Mouse (Mus musculus) heart, embryonic 13.5 days (tissue): ENCODE data around the gene Klhl29. TPM values are rescaled to one million over a fixed set of nuclear protein-coding genes. Genes with fewer than 3 reads are reported as not detected.

Experiments
- ATAC-seq: fragments of 200-750 bp; cut with Nextera tagmentation; 2 replicates; pipeline ENCODE4 v1.8.0; 2017; ENCODE audit warnings: moderate TSS enrichment; ENCODE audit not compliant: insufficient number of reproducible peaks, low FRiP score, low TSS enrichment; ENCODE audit errors: extremely low read depth
- H3K27ac ChIP-seq: fragments of 300-500 bp; sonication (generic); replicated peaks from 2 replicates; pipeline ENCODE4 v1.5.1; 2015; ENCODE audit warnings: moderate library complexity, mild to moderate bottlenecking, inconsistent platforms
- H3K27me3 ChIP-seq: fragments of 300-500 bp; sonication (generic); replicated peaks from 2 replicates; pipeline ENCODE4 v1.6.1; 2015; ENCODE audit warnings: mild to moderate bottlenecking, inconsistent platforms
- H3K36me3 ChIP-seq: fragments of 300-500 bp; sonication (generic); 2 replicates; pipeline ENCODE4 v1.6.1; 2015; ENCODE audit warnings: mild to moderate bottlenecking, inconsistent platforms
- H3K4me1 ChIP-seq: fragments of 300-500 bp; sonication (generic); 2 replicates; pipeline ENCODE4 v1.6.1; 2015; ENCODE audit warnings: inconsistent platforms
- H3K4me2 ChIP-seq: fragments of 300-500 bp; sonication (generic); 2 replicates; pipeline ENCODE4 v1.6.1; 2015; ENCODE audit warnings: inconsistent platforms, mild to moderate bottlenecking, moderate library complexity
- H3K4me3 ChIP-seq: fragments of 300-500 bp; sonication (generic); 2 replicates; pipeline ENCODE4 v1.5.1; 2015; ENCODE audit warnings: moderate library complexity, mild to moderate bottlenecking, inconsistent platforms
- H3K9ac ChIP-seq: fragments of 300-500 bp; sonication (generic); 2 replicates; pipeline ENCODE4 v1.6.1; 2015; ENCODE audit warnings: inconsistent platforms, mild to moderate bottlenecking, moderate library complexity
- H3K9me3 ChIP-seq: fragments of 300-500 bp; sonication (generic); 2 replicates; pipeline ENCODE4 v1.6.1; 2016; ENCODE audit warnings: inconsistent platforms
- WGBS: fragments of 180-500 bp; shearing (Covaris S2); methylation state at CpG from one replicate; pipeline ENCODE4 v1.1.7; 2015; ENCODE audit warnings: mixed read lengths; 5-methylcytosine and 5-hydroxymethylcytosine counted together
- polyA plus RNA-seq: library from polyadenylated mRNA; unstranded; fragments of >200 nt; fragmentation: Nextera tagmentation; extraction: Ambion mirVana; gene quantifications from 2 replicates; pipeline ENCODE4 v1.2.1, GENCODE M21; 2015

The Klhl29 gene
- polyA plus RNA-seq, 1 experiment from 2014 or later, result 0.29 TPM

DNA sequence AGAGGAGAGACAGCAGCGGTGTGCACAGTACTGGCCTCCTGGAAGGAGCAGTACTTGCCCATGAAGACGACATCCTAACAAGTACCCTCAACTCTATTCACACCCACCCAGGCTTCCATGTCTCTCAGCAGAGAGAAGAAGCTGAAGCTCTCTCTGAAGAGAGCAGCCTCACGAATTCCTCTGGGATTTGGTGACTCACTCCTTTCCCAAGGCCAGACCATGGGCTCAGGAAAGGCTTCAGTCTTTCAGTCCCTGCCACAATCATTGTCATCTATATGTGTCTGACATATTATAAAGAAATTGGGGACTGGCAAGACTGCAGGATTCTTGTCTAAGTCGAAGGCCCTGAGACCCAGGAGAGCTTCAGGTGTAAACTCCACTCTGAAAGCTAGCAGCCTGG is 213.9 kb downstream of the Klhl29 start:
- Histone ChIP-seq H3K4me3 (no peak overlapping the region), H3K36me3 (no peaks in the 10 kb centered on the region), H3K27ac (no peak overlapping the region), H3K9ac (no peak overlapping the region), H3K4me2 (no peak overlapping the region), H3K4me1 (peaks cover 14% of the 10 kb centered on the region), H3K9me3 (no peaks in the 10 kb centered on the region), H3K27me3 (no peaks in the 10 kb centered on the region)
- WGBS, result 73% methylated on average over 4 of the region's 4 CpGs
- no peak for ATAC-seq

DNA sequence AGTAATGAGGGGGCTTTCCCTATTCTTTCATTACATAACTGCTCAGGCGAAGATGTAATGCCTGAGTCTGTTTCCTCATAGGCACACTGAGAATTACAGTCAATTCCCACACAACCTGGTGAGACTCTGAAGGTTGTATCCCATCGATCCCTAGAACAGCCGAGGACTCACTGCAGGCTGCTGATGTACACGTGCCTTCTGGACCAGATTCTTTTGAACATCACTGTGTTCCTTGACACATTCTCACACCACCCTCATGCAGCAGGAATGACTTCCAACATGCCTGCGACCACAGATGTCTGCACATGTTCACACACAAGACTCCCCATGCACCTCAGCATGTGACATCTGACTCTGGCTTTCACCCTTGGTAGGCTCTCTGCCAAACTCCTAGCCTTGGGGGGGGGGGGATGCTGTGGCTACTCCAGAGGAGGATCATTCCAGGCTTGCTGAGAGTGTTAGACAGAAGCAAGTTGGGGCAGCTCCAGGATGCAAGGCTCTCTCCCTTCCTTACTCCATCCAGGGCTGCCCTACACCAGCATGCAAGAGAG is 217.5 kb downstream of the Klhl29 start:
- Histone ChIP-seq H3K4me3 (no peak overlapping the region), H3K27ac (no peak overlapping the region), H3K27me3 (no peaks in the 10 kb centered on the region), H3K9me3 (no peaks in the 10 kb centered on the region), H3K4me2 (no peak overlapping the region), H3K4me1 (no peaks in the 10 kb centered on the region), H3K36me3 (no peaks in the 10 kb centered on the region), H3K9ac (no peak overlapping the region)
- ATAC-seq, result no peak
- 72% methylated on average over 5 of the region's 5 CpGs for WGBS

DNA sequence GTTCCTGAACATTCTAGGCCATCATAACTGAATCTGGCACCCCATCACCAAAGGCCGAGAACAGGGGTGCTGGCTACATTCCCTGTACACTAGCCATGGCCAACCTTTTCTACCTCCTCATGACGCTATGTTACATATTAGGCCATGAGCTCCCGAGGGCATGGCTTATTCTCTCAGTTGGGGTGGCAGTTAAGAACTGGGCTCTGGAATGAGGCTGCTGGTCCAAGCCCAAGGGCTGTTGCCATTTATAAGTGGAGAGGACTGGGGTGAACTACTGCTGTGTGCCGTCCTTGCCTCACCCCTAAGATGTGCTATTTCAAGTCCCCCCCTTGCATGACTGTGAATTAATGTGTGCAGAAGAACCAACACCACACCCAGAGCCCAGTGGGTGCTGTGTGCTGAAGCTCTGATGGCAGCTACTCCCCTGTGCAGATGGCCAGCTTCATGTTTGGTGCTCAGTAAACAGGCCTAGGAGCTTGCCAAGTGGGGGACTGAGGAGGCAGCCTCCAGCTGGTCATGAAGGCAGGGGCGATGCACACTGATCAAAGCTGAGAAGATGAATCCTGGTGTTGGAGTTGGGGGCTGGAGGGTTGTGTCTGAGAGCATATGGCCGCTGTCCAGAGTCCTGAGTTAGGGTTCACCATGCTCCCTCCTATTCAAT is 218.3 kb downstream of the Klhl29 start:
- H3K4me1 ChIP-seq, result no peaks in the 10 kb centered on the region
- no peak overlapping the region for H3K4me2 ChIP-seq
- no peaks in the 10 kb centered on the region for H3K36me3 ChIP-seq
- H3K9me3 ChIP-seq, result no peaks in the 10 kb centered on the region
- ATAC-seq, result no peak
- no peak overlapping the region for H3K27ac ChIP-seq
- no peak overlapping the region for H3K9ac ChIP-seq
- 78% methylated on average over 6 of the region's 6 CpGs for WGBS
- H3K27me3 ChIP-seq, result no peaks in the 10 kb centered on the region
- H3K4me3 ChIP-seq, result no peak overlapping the region

DNA sequence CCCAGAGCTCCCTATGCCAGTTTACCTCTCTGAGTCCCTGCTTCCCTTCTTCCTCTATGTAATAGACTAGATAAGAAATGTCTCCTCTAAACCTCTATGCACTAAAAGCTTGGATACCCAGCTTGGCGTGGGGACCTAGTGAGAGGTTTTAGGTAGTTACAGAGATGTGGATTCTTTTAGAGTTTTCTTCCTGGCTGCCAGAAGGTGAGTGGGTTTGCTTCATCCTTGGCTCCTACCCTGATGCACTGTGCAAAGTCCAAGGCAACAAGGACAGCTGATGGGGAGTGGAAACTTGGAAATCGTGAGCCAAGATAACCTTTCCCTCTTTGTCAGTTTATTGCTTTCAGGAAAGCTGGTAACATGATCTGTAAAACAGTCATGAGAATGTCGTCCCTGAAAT is 220.3 kb downstream of the Klhl29 start:
- no peak for ATAC-seq
- 56% methylated on average over 3 of the region's 3 CpGs for WGBS
- Histone ChIP-seq H3K4me2 (no peak overlapping the region), H3K4me3 (no peak overlapping the region), H3K4me1 (no peaks in the 10 kb centered on the region), H3K9me3 (no peaks in the 10 kb centered on the region), H3K27ac (no peak overlapping the region), H3K9ac (no peak overlapping the region), H3K27me3 (no peaks in the 10 kb centered on the region), H3K36me3 (no peaks in the 10 kb centered on the region)

DNA sequence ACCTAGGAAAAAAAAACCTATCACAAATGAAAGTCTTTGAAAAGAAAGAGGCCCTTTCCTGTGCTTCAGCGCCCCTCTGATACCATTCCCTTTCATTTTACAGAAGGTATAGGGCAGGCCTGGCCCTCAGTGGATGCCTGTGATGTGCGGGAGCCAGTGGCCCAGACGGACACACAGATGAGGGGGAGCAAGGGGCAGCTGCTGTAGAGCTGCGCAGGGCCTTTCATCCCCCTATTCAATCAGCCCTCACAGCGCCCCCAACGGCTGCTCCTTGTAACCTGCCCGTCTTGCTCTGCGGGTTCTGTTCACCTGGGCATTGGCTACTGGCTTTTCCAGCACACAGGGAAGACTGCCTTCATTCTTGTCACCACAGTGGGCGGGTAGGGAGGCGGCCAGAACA is 223.6 kb downstream of the Klhl29 start:
- Histone ChIP-seq H3K4me3 (no peak overlapping the region), H3K4me2 (no peak overlapping the region), H3K36me3 (no peaks in the 10 kb centered on the region), H3K9ac (no peak overlapping the region), H3K27ac (no peak overlapping the region), H3K27me3 (no peaks in the 10 kb centered on the region), H3K9me3 (no peaks in the 10 kb centered on the region), H3K4me1 (no peaks in the 10 kb centered on the region)
- no peak for ATAC-seq
- WGBS, result 31% methylated on average over 10 of the region's 10 CpGs

DNA sequence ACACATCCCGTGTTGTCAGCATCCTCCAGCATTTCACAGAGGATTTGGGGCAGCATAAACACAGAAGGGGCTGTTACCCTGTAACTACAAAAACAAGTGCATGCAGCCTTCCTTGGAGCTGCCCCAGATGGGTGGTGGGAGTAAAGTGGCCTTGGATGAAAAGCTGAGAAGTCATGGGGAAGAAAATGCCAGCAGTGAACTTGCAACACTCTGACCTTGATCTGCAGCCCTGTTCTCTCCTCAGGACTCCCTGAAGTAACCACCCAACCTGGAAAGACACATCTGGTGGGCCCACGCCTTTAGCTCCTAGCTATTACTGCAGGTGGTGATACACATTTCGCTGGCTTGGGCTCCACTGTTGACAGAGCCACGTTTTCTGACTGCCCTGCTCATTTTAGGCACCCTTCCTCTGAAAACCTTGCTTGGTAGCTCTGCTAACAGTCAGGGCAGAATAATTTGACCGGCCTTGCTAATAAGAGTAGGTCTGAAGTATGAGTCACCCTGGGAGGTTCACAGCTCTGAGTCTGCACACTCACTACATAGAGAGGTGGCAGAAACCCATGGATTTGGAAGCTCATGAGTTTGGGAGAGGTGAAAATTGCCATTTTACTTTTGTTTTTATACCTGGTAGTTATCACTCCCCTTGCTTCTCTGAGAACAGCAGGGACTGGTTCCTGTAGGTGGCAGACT is 228.0 kb downstream of the Klhl29 start:
- H3K4me2 ChIP-seq, result no peak overlapping the region
- no peaks in the 10 kb centered on the region for H3K36me3 ChIP-seq
- no peaks in the 10 kb centered on the region for H3K4me1 ChIP-seq
- H3K27me3 ChIP-seq, result no peaks in the 10 kb centered on the region
- WGBS, result 65% methylated on average over 5 of the region's 5 CpGs
- no peaks in the 10 kb centered on the region for H3K9me3 ChIP-seq
- no peak overlapping the region for H3K4me3 ChIP-seq
- no peak for ATAC-seq
- H3K9ac ChIP-seq, result no peak overlapping the region
- no peak overlapping the region for H3K27ac ChIP-seq

DNA sequence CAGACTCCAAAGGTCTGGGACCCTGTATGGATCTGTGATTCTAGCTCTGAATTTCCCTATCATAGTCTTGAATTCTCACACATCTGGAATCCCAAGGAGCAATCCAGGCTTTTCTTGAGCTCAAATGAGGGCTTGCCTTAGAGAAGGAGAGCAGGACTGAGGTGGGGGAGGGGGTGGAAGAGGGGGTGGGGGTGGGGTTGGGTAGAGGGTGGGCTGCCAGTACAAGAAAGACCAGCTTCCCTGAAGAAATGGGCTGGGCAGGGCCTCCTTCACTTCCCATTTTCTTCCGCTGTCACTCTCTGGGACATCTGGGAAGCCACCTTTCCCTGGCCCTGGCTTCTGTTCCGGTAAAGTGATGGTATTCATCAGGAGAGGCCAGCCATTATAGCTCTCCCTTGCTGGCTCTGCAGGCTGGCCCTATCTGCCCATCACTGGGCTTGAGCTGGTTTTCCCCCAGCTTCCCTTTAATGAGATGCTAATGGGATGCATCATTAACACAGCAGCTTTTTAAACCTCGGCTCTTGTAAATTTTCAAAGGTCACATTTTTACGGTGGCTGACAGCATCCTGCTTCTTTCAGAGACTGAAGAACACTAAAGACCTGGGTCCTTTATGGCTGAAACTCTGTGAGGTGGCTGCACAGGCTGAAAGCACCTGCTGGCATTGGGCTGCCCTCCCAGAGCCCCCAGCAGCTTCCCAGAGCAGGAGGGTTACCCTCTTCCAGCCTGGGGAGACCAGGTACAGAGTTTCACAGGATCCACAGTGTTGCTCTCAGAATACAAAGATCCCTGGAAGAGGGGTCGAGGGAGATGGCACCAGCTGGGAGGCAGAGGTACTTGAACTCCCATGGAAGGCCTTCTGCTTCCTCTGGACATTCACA is 231.3 kb downstream of the Klhl29 start:
- WGBS, result 55% methylated on average over 5 of the region's 5 CpGs
- no peak for ATAC-seq
- no peaks in the 10 kb centered on the region for H3K36me3 ChIP-seq
- H3K27ac ChIP-seq, result no peak overlapping the region
- H3K9ac ChIP-seq, result no peak overlapping the region
- no peaks in the 10 kb centered on the region for H3K9me3 ChIP-seq
- H3K4me2 ChIP-seq, result no peak overlapping the region
- no peaks in the 10 kb centered on the region for H3K4me1 ChIP-seq
- no peak overlapping the region for H3K4me3 ChIP-seq
- H3K27me3 ChIP-seq, result no peaks in the 10 kb centered on the region

DNA sequence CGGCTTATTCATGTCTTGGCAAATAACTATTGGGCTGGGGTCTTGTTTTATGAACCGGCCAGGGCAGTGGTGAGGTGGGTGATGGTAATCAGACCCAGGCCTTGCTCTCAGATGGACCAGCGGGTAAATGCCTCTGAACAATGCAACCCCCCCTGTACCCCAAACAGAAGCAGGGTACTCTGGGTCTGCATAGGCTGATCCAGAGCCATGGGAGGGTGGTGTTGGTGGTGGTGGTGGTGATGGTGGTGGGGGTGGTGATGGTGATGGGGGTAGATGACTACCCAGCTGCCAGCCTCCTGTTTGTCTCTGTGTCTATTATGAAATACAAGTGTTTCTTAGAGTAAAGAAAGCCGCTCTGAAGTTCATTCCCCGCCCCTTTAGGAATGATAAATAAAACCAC is 232.3 kb downstream of the Klhl29 start:
- H3K4me3 ChIP-seq, result no peak overlapping the region
- no peaks in the 10 kb centered on the region for H3K4me1 ChIP-seq
- 73% methylated on average over 5 of the region's 5 CpGs for WGBS
- H3K9me3 ChIP-seq, result no peaks in the 10 kb centered on the region
- ATAC-seq, result no peak
- no peak overlapping the region for H3K27ac ChIP-seq
- H3K27me3 ChIP-seq, result no peaks in the 10 kb centered on the region
- no peaks in the 10 kb centered on the region for H3K36me3 ChIP-seq
- H3K9ac ChIP-seq, result no peak overlapping the region
- H3K4me2 ChIP-seq, result no peak overlapping the region

DNA sequence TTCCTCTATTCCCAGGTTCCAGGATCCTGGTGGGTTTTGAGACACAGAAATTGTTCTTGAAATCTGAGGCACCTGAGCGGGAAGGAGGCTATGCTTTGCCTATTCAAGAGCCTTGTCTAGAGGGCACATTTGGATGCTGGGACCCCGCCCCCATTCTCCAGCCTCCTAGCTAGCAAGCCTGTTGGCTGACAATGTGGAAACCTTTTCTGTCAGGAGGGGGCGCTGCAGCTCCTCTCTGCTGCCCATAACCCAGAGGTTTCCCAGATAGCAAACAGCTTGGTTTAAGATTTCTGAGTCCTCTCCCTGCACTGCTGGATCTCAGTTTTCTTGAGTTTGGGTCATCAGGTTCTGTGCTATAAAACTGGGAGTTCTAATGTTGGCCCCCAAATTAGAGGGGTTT is 232.7 kb downstream of the Klhl29 start:
- Histone ChIP-seq H3K4me3 (no peak overlapping the region), H3K36me3 (no peaks in the 10 kb centered on the region), H3K27ac (no peak overlapping the region), H3K4me1 (no peaks in the 10 kb centered on the region), H3K4me2 (no peak overlapping the region), H3K27me3 (no peaks in the 10 kb centered on the region), H3K9ac (no peak overlapping the region), H3K9me3 (no peaks in the 10 kb centered on the region)
- ATAC-seq, result no peak
- WGBS, result 13% methylated on average over 3 of the region's 3 CpGs

DNA sequence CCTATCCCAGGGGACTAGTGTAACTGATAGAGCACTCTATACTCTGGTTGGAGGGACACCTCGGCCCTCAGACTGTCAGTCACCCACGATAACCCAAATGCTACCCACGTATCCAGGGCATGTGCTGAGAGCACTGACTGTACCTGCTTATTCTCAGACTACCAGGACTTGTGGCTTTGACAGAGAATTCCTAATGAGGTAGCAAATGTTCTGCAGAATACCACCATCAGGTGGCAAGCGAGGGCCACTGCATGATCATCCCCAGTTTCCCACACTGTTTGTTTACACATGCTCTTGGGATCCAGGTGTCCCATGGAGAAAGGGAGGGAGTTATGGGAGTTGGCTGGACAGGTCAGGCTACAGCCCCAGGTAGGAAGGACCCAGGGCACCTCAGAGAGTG is 234.4 kb downstream of the Klhl29 start:
- no peak overlapping the region for H3K27ac ChIP-seq
- no peaks in the 10 kb centered on the region for H3K27me3 ChIP-seq
- H3K9ac ChIP-seq, result no peak overlapping the region
- H3K4me2 ChIP-seq, result no peak overlapping the region
- no peaks in the 10 kb centered on the region for H3K4me1 ChIP-seq
- H3K36me3 ChIP-seq, result no peaks in the 10 kb centered on the region
- no peaks in the 10 kb centered on the region for H3K9me3 ChIP-seq
- no peak overlapping the region for H3K4me3 ChIP-seq
- WGBS, result 17% methylated on average over 4 of the region's 4 CpGs
- ATAC-seq, result no peak

DNA sequence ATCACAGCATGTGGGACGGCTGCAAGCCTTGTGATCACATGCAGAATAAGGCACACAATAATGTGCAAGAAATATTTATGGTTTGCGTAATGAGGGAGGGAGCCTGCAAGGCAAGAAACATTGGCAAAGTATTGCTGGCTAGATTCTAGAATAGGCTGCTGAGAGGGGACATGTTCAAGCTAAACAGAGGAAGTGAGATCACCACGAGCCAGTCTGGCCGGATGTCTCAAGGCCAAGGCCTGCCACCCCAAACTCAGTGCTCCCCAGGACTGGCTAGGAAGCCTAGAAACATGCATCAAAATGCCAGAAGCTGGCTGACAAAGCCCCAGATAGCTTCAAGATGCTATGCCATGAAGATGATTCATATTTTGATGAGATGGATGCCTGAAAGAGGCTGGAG is 236.2 kb downstream of the Klhl29 start:
- ATAC-seq, result no peak
- Histone ChIP-seq H3K4me2 (no peak overlapping the region), H3K9me3 (no peaks in the 10 kb centered on the region), H3K9ac (no peak overlapping the region), H3K27ac (no peak overlapping the region), H3K27me3 (no peaks in the 10 kb centered on the region), H3K4me3 (no peak overlapping the region), H3K36me3 (no peaks in the 10 kb centered on the region), H3K4me1 (no peaks in the 10 kb centered on the region)
- 72% methylated on average over 4 of the region's 4 CpGs for WGBS
